Mouse (Mus musculus) forebrain, postnatal 0 days (tissue): ENCODE data around the gene Zbtb22. TPM values are rescaled to one million over a fixed set of nuclear protein-coding genes. Genes with fewer than 3 reads are reported as not detected.
A peak's percentile ranks its signal among the peaks of the same experiment; 100 is the strongest.
"Not testable (repeated sequence)": the region's sequence is repeated elsewhere in the genome, so short reads cannot be mapped to it uniquely, and the experiment has no call there.

Experiments used
- ATAC-seq: fragments of 200-750 bp; cut with Nextera tagmentation; 2 replicates; pipeline ENCODE4 v1.8.0; 2017; ENCODE audit warnings: mild to moderate bottlenecking, moderate library complexity
- DNase-seq: peaks from one replicate; pipeline ENCODE4 v3.0.0-alpha.2; 2015
- H3K27ac ChIP-seq: fragments of 300-500 bp; sonication (generic); 2 replicates; pipeline ENCODE4 v1.5.1; 2014; ENCODE audit warnings: low read depth, mild to moderate bottlenecking, antibody characterized with exemption, low read length, moderate library complexity, mixed read lengths
- H3K27me3 ChIP-seq: fragments of 300-500 bp; sonication (generic); 2 replicates; pipeline ENCODE4 v1.6.1; 2014; ENCODE audit warnings: mild to moderate bottlenecking, low read length, mixed read lengths; ENCODE audit not compliant: insufficient read depth
- H3K36me3 ChIP-seq: fragments of 300-500 bp; sonication (generic); 2 replicates; pipeline ENCODE4 v1.6.1; 2014; ENCODE audit warnings: mild to moderate bottlenecking, moderate library complexity; ENCODE audit not compliant: insufficient read depth
- H3K4me1 ChIP-seq: fragments of 300-500 bp; sonication (generic); 2 replicates; pipeline ENCODE4 v1.6.1; 2014; ENCODE audit warnings: antibody characterized with exemption; ENCODE audit not compliant: insufficient read depth
- H3K4me2 ChIP-seq: fragments of 300-500 bp; sonication (generic); 2 replicates; pipeline ENCODE4 v1.6.1; 2014; ENCODE audit warnings: low read depth, mild to moderate bottlenecking, moderate library complexity
- H3K4me3 ChIP-seq: fragments of 300-500 bp; sonication (generic); 2 replicates; pipeline ENCODE4 v1.5.1; 2014; ENCODE audit warnings: low read depth, low read length, mixed read lengths
- H3K9ac ChIP-seq: fragments of 300-500 bp; sonication (generic); 2 replicates; pipeline ENCODE4 v1.6.1; 2014; ENCODE audit warnings: mild to moderate bottlenecking
- H3K9me3 ChIP-seq: fragments of 300-500 bp; sonication (generic); 2 replicates; pipeline ENCODE4 v1.6.1; 2016; ENCODE audit warnings: low read length
- CTCF ChIP-seq: sonication (generic); IDR thresholded peaks from 2 replicates; pipeline ENCODE4 v1.5.1; 2016; ENCODE audit warnings: antibody characterized with exemption, control low read depth, low read depth
- WGBS: fragments of 180-500 bp; shearing (Covaris S2); extraction: QIAGEN DNeasy Blood & Tissue Kit; methylation state at CpG from one replicate; pipeline ENCODE4 v1.1.7; 2014; 5-methylcytosine and 5-hydroxymethylcytosine counted together
- polyA plus RNA-seq: library from polyadenylated mRNA; unstranded; fragments of >200 nt; fragmentation: Nextera tagmentation; extraction: Ambion mirVana; gene quantifications from 2 replicates; pipeline ENCODE4 v1.2.1, GENCODE M21; 2015
- total RNA-seq: library from RNA; depleted of rRNA; stranded (reverse); fragments of >200 nt; gene quantifications from 2 replicates; pipeline ENCODE4 v1.2.3, GENCODE M21; 2014

Gene Zbtb22
- total and polyA plus RNA-seq, 2 experiments from 2014 or later: 22.3 to 44.0 TPM

DNA sequence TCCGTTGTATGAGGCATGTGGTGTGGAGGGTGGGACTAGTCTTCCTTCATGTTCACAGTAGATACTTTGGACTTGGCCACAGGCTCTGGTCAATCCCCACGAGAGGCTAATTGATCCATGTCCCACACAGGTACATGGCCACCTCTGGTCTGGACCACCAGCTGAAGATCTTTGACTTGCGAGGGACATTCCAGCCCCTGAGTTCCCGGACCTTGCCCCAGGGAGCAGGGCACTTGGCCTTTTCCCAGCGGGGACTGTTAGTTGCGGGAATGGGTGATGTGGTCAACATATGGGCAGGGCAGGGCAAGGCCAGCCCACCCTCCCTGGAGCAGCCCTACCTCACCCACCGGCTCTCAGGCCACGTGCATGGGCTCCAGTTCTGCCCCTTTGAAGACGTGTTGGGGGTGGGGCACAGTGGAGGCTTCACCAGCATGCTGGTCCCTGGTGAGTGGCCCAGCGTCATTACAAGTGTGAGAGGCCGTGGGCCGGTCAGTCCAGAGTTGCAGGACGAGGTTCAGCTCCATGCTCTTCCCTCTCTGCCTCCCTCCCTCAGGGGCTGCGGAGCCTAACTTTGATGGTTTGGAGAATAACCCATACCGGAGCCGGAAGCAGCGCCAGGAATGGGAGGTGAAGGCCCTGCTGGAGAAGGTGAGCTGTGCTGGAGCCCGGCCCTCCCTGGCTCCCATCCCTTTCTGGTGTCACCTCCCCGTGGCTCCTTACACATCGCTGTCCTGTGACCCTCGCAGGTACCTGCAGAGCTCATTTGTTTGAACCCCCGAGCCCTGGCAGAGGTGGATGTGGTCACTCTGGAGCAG is 32.6 kb downstream of the Zbtb22 start:
- Histone ChIP-seq H3K9ac (no peak overlapping the region), H3K27me3 (no peaks in the 10 kb centered on the region), H3K36me3 (peaks cover 54% of the 10 kb centered on the region), H3K4me1 (peaks cover 9% of the 10 kb centered on the region; the same call in 1 of the 2 replicates), H3K4me3 (no peak overlapping the region), H3K27ac (no peak overlapping the region), H3K4me2 (no peak overlapping the region), H3K9me3 (no peaks in the 10 kb centered on the region)
- WGBS: 91% methylated on average over 22 of the region's 22 CpGs
- no peak for TF ChIP-seq CTCF
- no peak for DNase-seq
- ATAC-seq: no peak

GRCm38 (mm10) chr17:33948905-33949537 is 33.3 kb downstream of the Zbtb22 start:
- Histone ChIP-seq H3K4me2 (no peak overlapping the region), H3K9ac (no peak overlapping the region), H3K4me3 (no peak overlapping the region), H3K36me3 (peaks cover 53% of the 10 kb centered on the region), H3K4me1 (peaks cover 9% of the 10 kb centered on the region; the same call in 1 of the 2 replicates), H3K27me3 (no peaks in the 10 kb centered on the region), H3K9me3 (no peaks in the 10 kb centered on the region), H3K27ac (no peak overlapping the region)
- no peak for TF ChIP-seq CTCF
- DNase-seq (no peak), ATAC-seq (no peak)
- WGBS: 87% methylated on average over 19 of the region's 19 CpGs

DNA sequence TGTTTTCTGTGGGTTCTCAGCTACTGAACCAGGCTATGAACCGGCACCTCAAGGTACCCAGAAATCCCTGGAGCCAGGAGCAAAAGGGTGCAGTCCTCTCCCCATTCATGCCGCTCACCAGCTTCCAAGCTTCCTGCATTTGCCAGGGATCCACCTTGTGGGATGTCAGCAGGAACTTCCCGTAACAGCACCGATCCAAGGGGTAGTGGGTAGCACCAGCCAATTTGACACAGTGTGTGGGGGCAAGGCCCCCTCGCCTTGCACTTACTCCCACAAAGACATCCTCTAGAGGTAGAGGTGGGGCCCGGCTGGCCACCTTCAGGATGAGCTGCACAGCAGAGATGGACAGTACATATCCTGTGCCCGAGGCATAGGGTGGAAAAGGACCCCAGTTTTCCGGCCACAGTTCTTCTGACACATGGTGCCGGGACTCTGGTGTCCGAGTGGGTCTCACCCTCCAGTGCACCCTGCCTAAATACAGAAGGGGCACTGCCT is 34.5 kb downstream of the Zbtb22 start:
- H3K36me3 ChIP-seq: peaks cover 45% of the 10 kb centered on the region
- WGBS: 79% methylated on average over 10 of the region's 10 CpGs
- peak overlapping the region; percentile 91 for H3K27ac ChIP-seq
- H3K4me2 ChIP-seq: peak overlapping the region; percentile 97
- ATAC-seq (no peak), DNase-seq (no peak)
- H3K27me3 ChIP-seq: no peaks in the 10 kb centered on the region
- peaks cover 17% of the 10 kb centered on the region for H3K4me1 ChIP-seq
- H3K9me3 ChIP-seq: no peaks in the 10 kb centered on the region
- peak overlapping the region; percentile 76 for H3K9ac ChIP-seq
- TF ChIP-seq CTCF: no peak
- H3K4me3 ChIP-seq: peak overlapping the region; percentile 49

DNA sequence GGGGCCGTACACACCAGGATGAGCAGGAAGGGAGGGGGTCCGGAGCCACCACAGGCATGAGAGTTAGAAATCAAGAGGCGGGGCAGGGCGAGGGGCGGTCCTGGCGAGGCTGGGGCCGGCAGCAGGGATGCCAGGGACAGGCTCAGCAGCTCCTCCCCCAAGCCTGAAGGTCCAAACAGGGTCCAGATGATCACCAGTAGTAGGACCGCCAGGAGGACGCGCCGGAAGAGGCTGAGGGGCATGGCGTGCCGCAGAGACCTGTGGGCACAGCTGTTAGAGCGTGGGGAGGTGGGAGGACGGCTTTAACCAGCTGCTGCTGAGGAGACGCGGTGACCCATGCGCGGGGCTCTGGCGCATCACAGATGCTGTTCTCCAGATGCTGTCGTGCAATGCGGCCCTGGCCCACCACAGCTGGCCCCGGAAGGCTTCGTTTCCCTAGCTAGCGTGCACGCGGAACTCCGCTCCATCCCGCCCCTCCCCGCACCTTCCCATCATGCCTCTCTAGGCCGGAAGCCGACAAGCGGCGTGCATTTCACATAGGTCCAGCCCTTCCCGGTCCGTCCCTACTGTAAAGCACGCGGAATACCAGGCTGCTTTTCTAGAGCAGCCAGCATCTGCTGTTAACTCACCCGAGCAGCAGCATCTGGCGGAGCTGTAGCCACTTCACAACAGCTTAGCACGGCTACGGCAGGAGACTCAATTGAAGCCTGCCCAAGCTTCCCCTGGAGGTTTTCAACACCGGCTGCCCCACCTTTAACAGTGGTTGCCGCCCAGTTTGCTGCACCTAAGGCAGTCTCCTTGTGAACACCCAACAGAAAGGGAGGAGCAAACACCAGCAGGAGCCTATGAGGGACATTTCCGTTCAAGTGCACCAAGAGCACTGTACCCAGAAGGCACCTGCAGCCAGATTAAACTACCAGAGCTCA is 35.6 kb downstream of the Zbtb22 start, which contains the start of gene B3galt4:
B3galt4 (minus strand) TSS at position 468 of the 926 bp plus-strand sequence.
- peak; percentile 37 for TF ChIP-seq CTCF
- Histone ChIP-seq H3K27me3 (no peaks in the 10 kb centered on the region), H3K36me3 (peaks cover 38% of the 10 kb centered on the region), H3K4me3 (peak within 1 kb of the TSS; percentile 49), H3K27ac (peak within 1 kb of the TSS; percentile 91), H3K9me3 (no peaks in the 10 kb centered on the region), H3K4me1 (peaks cover 17% of the 10 kb centered on the region), H3K4me2 (peak within 1 kb of the TSS; percentile 97), H3K9ac (peak within 1 kb of the TSS; percentile 76)
- 4% methylated on average over 45 of the region's 45 CpGs for WGBS
- DNase-seq (peak; percentile 89), ATAC-seq (peak; percentile 84)

GRCm38 (mm10) chr17:33952015-33952414 is 36.3 kb downstream of the Zbtb22 start:
- not testable (repeated sequence) for H3K27ac ChIP-seq, ATAC-seq, H3K4me3 ChIP-seq, DNase-seq, H3K9me3 ChIP-seq, H3K27me3 ChIP-seq
- Histone ChIP-seq H3K9ac (0 out of 2 replicates have a peak overlapping the region, but pooled peaks have one; percentile 76), H3K36me3 (peaks cover 32% of the 10 kb centered on the region), H3K4me2 (peak overlapping the region; percentile 97), H3K4me1 (peaks cover 17% of the 10 kb centered on the region)
- 79% methylated on average over 13 of the region's 13 CpGs for WGBS

- Histone ChIP-seq H3K27me3 (no peaks in the 10 kb centered on the region), H3K4me1 (peaks cover 17% of the 10 kb centered on the region), H3K27ac (0 out of 2 replicates have a peak overlapping the region, but pooled peaks have one; percentile 15), H3K4me3 (no peak overlapping the region), H3K9ac (no peak overlapping the region), H3K9me3 (no peaks in the 10 kb centered on the region), H3K36me3 (peaks cover 31% of the 10 kb centered on the region), H3K4me2 (no peak overlapping the region)
- no peak for DNase-seq
- WGBS: 76% methylated on average over 4 of the region's 4 CpGs
- TF ChIP-seq CTCF: no peak
- ATAC-seq: no peak
Observed at GRCm38 (mm10) chr17:33952879-33953278, 37.2 kb downstream of the Zbtb22 start.
